Mouse (Mus musculus) megakaryocyte-erythroid progenitor cell, adult 5-6 weeks (primary cell): ENCODE data around the gene Fam131a. TPM values are rescaled to one million over a fixed set of nuclear protein-coding genes. Genes with fewer than 3 reads are reported as not detected.
A peak's percentile ranks its signal among the peaks of the same experiment; 100 is the strongest.

Experiments used
- ATAC-seq: replicated peaks from 2 replicates; pipeline ENCODE4 v1.8.0; 2016; ENCODE audit warnings: mild to moderate bottlenecking, inconsistent platforms; ENCODE audit not compliant: severe bottlenecking, poor library complexity, low FRiP score, low TSS enrichment
- total RNA-seq, 2 experiments: library from RNA; stranded (forward) in 1 of 2; stranded (reverse) in 1 of 2; fragments of 200-1000, 215-1000 nt in 1 of 2; fragments of >200 nt in 1 of 2; fragmentation: Nextera tagmentation in 1 of 2; gene quantifications; 2 replicates each; pipeline ENCODE4 v1.2.3; 2014 to 2017

Gene Fam131a
- total RNA-seq, 2 experiments from 2014 or later = 0.85 TPM; not detected in 1

DNA sequence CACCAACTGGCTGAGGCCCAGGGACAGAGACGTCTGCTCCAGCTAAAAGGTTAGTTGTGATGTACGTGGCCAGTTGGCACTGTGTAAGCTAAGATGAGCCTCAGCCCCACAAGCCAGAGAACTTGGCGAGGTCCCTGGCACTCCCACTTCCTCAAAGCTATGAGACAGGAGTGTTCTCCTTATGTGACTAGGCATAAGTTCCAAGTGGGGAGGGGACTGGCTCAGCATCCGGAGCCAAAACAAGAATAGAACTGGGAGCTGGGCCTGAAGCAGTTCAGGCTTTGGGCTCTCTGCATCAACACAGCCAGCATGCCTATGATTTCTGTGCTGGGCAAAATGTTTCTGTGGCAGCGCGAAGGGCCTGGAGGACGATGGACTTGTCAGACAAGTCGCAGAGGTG, 1.7 kb downstream of the Fam131a start:
- no peak for ATAC-seq

DNA sequence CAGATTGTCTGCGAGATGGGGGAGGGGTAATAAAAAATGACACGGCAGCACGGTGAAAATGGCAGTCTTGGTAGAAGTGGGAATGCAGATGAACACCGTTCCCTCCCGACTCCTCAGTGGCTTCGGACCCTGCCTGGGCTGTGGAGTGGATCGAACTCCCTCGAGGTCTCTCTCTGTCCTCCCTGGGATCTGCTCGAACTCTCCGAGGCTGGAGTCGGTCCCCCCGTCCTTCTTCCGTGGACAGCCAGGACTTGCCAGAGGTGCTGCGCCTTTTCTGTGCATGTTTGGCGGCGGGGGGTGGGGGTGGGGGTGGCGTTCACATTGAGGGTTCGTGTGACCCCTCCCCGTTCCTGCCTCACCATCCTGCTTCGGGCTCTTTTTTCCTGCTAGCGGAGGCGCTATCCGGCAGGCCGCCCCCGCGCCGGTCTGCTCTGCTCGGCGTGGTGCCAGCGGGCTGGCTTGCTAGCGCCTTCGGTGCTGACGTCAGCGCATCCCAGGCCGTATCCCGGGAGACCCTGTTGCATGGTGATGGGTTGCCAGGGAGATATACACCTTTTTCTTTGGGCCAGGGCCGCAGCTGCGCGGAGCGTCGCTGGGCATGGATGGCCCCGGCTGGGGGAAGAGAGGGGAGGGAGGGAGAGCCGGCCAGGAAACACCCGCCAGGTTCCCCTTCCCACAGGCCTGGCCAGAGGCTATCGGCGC, 2.7 kb downstream of the Fam131a start:
- no peak for ATAC-seq

DNA sequence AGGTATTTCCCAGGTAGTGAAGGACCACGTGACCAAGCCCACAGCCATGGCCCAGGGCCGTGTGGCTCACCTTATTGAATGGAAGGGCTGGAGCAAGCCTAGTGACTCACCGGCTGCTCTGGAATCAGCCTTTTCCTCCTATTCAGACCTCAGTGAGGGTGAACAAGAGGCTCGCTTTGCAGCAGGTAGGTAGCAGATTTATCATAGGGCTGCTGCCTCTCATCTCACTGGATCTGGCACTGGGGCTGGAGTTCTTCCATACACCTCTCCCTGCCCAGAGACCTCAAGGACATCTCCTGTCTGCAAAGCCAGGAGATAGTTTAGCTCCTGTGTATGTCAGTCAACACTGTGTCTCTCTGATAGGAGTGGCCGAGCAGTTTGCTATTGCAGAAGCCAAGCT, 6.2 kb downstream of the Fam131a start:
- ATAC-seq = no peak

DNA sequence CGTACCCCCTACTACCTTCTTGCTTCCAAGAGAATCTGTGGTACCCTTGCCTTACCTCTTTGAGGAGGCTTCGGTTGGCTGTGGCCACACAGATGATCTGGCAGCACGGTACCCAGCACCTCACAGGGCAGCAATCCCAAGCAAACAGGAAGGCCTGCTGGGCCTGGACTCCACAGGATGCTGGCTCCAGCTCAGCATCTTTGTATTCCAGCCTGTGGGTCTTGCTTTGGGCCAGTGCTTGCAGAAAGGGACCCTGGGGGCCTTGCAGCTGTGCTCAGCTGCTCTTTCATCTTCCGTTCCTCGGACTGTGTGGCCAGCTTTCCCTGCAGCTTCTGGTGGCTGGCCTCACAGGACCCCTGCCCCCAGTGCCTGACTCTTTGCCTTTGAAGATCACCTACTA, 7.0 kb downstream of the Fam131a start:
- no peak for ATAC-seq

DNA sequence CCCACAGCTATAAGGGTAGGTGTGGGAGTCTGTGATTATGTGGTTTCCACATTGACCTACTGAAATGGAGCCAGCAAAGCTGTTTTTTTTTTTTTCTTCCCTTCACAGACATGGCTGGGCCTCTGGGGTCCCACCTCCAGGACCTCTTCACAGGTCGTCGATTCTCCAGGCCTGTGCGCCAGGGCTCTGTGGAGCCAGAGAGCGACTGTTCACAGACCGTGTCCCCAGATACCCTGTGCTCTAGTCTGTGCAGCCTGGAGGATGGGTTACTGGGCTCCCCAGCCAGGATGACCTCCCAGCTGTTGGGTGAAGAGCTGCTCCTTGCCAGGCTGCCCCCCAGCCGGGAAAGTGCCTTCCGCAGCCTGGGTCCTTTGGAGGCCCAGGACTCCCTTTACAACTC, 8.3 kb downstream of the Fam131a start:
- no peak for ATAC-seq

DNA sequence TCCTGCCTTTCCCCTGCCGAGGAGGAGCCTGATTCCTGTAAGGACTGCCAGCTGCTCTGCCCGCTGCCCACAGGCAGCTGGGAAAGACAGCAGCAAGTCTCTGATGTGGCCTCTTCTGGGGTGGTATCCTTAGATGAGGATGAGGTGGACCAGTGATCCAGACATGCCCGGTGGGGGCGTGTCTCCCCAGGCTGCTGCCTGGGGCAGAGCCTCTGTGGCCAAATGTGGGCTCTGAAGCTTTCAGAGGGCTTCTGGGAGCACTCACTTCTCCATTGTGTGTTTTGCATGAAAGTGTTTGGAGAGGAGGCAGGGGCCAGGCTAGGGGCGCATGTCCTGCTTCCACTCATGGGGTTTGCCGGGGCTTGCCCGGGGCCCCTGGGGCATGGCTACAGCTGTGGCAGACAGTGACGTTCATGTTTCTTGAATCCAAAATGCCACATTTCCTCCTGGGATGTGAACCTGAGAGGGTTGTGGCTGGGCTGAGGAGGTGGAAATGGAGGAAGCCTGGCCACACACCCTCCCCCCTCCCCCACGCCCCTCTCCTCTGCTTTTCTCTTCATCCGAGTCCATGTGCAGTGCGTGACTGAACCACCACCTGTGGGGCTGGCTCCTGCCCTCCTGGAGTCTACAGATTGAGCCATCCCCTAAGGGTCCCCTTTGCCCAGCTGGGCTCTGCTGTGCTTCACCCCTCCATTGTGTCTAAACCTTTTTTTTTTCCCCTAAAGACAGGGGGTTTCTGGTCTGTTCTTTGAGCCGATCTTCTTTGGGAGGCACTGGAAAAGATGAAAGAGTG, 8.9 kb downstream of the Fam131a start:
- ATAC-seq = no peak

DNA sequence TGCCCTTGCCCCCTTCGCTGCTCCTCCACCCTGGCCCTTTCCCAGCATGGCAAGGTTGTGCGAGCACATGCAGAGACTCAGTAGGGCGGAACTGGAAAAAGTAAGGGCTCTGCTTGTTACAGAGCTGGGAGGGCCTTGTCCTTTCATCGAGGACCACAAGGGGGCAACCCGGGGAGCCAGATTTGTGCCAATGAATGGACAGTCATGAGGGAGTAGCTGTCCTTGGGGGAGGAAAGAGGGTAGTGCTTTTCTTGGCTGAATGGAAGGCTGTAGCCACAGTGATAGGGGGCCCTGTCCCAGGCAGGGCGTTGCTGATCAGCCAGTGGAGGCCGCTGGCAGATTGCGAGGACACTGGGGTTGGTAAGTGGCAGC, 9.5 kb downstream of the Fam131a start:
- ATAC-seq = peak; percentile 79

DNA sequence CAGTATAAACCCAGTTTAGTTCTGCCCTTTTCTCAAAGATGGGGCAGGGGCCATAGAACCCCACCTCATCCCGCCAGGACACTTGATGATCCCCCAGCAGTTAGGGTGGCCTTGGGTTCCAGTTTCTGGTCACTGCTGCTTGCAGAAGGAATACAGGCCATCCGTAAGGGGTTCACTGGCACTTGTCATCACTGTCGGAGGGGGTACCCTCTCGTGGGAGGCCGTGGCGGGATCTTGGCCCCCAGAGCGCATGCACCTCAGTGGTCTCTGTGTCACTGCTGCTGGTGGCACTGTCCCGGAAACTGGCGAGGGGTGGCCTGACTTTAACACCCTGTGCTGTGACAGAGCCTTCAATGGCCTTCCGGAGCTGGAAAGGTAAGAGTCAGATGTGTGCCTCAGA, 10.0 kb downstream of the Fam131a start:
- ATAC-seq = no peak

DNA sequence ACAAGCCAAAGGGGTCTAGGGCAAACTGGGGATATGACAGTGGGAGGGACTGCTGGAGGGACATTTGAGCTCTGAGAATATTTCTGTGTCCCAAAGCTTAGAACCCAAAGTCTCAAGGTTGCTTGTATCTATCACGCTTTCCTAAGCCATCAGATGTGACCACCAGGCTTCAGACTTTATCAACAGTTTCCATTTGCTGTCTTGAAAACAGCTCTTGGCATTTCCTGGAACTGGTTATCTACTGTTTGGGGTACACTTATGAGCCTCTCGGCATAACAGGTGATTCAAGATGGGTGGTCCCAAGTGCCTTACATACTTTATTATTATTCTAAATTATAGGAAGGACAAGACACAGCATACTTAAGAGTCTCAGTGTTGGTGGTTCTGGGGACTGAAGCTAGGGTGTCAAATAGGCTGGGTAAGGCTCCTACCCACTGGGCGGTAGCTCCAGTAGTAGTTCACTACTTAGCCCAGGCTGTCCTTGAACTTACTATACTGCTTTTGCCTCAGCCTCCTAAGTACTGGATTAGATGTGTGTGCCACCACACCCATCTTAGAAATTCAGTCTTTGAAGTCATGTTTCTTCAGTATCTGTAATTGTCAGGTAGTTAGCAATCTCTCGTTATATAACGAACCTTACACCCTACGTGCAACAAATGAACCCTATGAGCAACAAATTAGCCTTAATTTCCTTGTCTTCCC, 10.8 kb downstream of the Fam131a start:
- ATAC-seq = 0 out of 2 replicates have a peak, but pooled peaks have one; percentile 29

DNA sequence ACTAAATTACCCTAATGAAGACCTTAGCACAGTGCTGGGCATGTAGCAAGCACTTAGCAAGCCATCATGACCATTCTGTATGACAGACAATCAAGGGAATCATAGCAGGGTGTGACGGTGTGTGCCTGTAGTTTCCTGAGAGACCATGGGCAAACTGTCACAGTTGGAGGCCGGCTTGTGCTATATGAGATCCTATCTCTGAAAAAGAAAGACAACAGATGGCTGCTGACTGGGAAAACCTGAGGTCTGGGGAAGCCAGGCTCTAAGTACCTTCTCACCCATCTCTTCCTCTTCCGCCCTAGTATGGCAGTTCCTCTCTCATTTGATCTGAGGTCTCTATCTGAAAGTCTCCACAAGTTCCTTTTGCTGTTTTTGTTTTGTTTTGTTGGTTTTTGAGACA, 12.7 kb downstream of the Fam131a start:
- ATAC-seq = no peak

DNA sequence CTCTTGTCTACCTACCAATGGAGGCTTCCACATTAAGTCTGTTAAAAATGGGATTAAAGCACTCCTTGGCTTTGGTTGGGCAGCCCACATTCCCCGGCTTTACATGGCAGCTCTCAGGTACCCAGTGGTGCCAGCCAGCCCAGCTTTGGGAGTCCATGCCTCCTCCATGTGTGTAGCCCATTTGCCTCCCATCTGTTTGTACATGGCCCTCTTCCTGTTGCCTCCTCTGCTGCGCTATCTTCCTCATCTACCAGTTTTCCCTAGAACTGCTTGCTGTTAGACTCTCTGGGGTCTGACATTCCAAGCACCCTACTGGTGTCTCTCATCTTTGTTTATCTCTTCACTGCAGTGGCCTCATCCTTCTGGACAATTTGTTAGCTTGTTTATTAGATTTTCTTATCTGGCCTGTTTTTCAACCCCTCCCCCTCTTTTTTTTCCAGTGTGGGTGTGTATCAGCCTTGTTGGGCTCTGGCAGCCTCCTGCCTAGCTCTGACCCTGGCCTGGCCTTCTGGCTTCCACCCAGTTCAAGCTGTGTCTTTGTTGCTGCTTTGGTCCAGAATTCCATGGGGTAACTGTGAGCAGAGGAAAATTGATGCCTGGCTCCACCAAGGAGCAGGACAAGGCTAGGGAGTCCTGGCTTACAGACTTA, 13.5 kb downstream of the Fam131a start:
- no peak for ATAC-seq

DNA sequence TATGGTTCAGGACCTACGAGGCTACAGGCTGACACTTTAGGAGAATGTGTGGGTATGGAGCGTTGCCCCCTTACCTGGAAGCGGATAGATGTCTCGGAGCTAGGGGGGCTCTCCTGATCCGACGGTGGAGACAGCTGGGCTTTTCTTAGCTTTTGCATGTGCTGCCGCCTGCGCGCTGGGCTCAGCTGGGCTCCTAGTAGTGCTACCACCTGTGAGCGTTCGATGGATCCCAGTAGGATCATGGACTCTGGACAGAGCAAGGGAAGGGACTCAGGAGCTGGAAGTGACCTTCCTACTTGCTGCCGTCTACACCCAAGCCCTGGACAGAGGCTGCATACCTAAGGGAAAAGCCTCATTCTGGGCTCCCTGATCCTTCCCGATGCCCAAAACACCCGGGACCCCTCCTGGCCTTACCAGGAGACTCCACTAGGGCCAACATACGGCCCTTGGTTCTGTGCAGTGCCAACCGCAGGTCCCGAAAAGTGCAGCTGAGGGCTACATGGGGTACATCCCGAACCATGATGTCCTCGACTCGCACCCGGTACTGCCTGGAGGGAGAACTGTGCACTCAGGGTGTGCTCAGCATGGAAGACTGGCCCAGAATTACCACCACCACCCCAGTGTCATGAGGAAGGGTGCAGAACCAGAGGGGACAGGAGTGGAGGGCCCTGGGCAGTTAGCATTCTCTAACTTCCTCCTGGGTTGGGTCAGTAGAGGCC, 15.3 kb downstream of the Fam131a start:
- ATAC-seq = no peak

DNA sequence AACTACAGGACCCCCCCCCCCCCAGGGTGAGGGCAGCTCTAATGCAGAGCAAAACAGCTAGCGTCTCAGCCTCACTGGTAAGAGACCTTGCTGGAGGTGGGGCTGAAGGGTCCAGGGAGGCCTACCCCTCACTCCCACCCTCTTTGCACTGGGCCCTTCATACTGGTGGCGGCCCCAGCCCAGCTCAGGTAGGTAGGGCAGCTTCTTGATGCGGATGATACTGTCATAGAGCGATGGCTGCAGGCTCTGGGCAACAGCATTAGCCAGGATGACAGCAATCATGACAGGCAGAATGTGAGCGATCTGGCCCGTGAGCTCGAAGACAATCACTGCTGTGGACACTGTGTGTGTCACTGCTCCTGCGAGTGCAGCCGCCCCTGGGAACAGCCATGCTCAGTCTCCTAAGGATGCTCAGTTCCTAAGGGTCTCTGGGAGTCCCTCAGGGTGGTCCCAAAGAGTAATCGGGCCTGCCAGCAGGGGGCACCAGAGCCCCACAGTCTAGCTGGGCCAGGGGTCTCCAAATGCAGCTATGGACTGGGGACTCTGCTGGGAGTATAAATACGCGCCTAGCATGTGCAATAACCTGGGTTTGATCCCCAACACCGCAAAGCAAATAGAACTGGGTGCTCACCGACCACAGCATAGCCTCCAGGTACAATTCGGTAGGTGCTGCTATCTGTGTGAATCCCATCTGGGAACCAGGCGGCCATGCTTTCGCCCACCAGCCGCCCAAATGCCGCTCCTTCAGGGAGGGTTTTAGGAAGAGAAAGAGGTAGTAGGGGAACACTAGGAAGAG, 16.1 kb downstream of the Fam131a start:
- ATAC-seq = no peak

DNA sequence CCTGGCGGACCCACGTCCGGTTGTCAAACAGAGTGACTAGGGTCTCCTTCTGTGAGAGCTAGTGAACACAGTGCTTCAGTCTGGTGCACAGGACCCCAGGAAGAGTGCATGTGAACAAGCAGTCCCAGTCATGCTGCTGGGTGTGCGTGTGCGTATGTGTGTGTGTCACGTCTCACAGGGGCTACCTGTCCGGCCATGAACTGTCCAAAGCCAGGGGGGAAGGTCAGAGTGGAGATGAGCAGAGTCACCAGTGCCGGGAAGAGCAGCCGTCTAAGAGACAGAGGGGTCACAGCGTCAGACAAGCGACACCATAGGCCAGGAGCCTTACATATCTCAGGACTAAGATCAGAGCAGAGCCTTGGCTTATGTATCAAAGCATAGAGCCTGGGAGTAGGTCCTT, 17.3 kb downstream of the Fam131a start:
- no peak for ATAC-seq

DNA sequence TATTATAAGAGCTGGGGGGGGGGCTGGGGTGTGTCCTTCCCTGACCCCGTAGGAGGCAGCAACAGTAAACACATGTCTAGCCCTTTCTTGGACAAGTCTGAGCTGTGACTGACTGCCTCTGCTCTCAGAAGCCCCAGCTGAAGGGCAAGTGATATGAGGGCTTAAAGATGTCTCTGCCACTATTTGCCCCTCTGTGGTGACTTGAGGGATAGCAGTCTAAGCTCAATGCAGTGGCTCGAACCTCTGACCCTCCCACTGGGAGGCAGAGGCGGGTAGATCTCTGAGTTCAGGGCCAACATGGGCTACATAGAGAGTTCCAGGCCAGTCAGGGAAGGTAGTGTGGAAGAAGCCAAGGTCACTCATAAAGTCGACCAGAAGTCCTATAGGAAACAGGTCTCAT, 17.8 kb downstream of the Fam131a start:
- peak; percentile 47 for ATAC-seq

DNA sequence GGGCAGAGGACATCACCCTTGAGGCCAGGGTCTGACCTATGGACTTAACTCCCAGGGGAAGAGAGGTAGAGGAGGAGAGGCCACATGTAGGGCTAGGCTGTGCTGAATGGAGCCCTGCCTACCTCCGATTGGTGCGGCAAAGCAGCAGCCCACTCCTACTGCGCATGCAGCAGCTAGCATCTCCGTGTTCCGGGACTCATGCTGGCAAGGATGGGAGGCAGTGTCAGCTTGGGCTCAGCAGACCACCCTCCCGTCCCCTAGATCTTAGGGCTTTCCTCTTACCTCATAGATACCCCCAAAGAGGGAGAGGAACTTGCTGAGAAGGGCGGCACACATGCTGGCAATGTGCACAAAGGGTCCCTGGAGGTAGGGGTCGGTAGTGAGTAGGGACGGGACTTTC, 19.1 kb downstream of the Fam131a start:
- no peak for ATAC-seq

DNA sequence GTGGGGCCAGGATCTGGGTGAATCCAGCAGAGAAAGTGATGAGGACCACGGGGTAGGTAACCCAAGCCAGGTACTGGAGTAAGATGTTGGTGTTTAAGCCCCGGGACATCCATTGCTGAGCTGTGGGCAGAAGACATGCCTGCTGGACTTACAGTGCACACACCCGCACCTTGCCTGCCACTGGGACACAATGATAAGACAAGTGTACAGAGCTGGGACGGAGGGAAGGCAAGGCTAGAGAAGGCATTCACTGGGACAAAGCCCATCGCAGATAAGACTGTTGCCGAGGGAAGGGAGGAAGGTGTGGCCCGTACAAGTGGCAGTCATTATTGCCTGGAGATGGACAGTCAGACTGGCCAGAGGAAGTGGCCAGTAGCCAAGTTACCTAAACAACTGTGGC, 19.8 kb downstream of the Fam131a start:
- ATAC-seq = 0 out of 2 replicates have a peak, but pooled peaks have one; percentile 16

DNA sequence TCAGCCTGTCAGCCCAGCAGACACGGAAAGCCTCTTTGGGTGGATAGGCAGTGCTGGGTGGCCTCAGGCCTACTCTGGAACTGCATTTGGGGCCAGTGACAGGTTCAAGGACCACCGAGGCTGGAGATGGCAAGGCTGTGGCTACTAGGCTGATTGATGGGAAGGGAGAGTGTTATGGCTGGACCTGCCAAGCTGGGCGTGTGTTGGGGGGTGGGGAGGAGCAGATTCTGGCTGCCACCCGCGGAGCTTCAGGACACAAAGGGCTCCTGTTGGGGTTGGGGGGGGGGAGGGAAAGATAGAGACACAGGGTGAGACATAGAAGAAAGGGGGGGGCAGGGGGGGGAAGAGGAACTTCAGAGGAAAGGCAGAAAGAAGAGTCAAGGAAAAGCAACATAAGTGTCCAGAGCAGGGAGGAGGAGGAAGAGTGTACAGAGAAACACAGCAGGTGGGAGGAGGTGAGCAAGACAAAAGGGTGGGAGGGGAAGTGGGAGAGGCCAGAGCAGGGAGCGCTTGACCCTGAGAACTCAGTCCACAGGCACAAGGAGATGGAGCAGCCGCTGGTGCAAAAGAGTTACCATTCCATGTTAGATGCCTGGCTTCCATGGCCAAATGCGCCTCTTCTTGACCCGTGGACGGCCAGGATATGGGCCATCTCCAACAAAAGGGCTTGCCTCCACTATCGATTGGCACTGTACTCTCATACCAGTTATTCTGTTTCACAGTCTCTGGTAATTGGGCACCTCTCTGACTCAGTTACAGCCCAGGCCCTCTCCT, 21.5 kb downstream of the Fam131a start:
- no peak for ATAC-seq
